10 mouse cellular contexts compared by ENCODE assay signal in genomic region chr2:31762155-31762554, GRCm38 (mm10). TPM values are rescaled to one million over a fixed set of nuclear protein-coding genes. Genes with fewer than 3 reads are reported as not detected.
DNase-seq lines count a peak whose midpoint lies in the region; ATAC-seq and TF ChIP-seq lines count a peak whose summit lies in the region.
"Had no signal": no experiment of that assay in that cellular context is flagged by ENCODE, and none has a peak within 500 bp of the region (broad histone marks: within the 10 kb centered on the region; RNA-seq: fewer than 3 reads in every experiment).

No protein-coding gene starts in this region.

- ATAC-seq in heart, postnatal 0 days (ENCODE audit: insufficient read depth, low read depth): no peak
- no peak for ATAC-seq in hindbrain, embryonic 12.5 days (ENCODE audit: low FRiP score)
- ATAC-seq in midbrain, embryonic 11.5 days (ENCODE audit: low FRiP score): no peak
- ATAC-seq in cerebellum, adult (ENCODE audit: insufficient number of reproducible peaks, low FRiP score, low TSS enrichment): no peak

- no peaks in the 10 kb centered on the region for H3K36me3 ChIP-seq in heart, postnatal 0 days (replicated peaks; ENCODE audit: control insufficient read depth, insufficient read depth, low read length)
- no peaks in the 10 kb centered on the region for H3K36me3 ChIP-seq in hindbrain, embryonic 12.5 days
- H3K36me3 ChIP-seq in midbrain, embryonic 11.5 days (ENCODE audit: control insufficient read depth, insufficient read depth, low read length): no peaks in the 10 kb centered on the region

- H3K9ac ChIP-seq in heart, postnatal 0 days (replicated peaks; ENCODE audit: low read depth, low read length): peak overlapping the region; percentile 99; the same call in 1 of the 2 replicates
- peak overlapping the region; percentile 92; the same call in 1 of the 2 replicates for H3K9ac ChIP-seq in hindbrain, embryonic 12.5 days
- peak overlapping the region; percentile 24 for H3K9ac ChIP-seq in midbrain, embryonic 11.5 days (ENCODE audit: low read length)

- no peak for TF ChIP-seq EP300 in heart, postnatal 0 days (IDR thresholded peaks at IDR 0.05; ENCODE audit: low read depth)

- no peak for TF ChIP-seq CTCF in heart, postnatal 0 days (IDR thresholded peaks at IDR 0.05; ENCODE audit: low read depth)
- TF ChIP-seq CTCF in cortical plate, adult 2 months (IDR thresholded peaks at IDR 0.05; ENCODE audit: extremely low read depth, insufficient read depth, low read length): no peak

- no peaks in the 10 kb centered on the region for H3K27me3 ChIP-seq in heart, postnatal 0 days (ENCODE audit: control insufficient read depth, insufficient read depth, low read length)
- no peaks in the 10 kb centered on the region for H3K27me3 ChIP-seq in hindbrain, embryonic 12.5 days
- H3K27me3 ChIP-seq in midbrain, embryonic 11.5 days (ENCODE audit: control insufficient read depth, insufficient read depth, low read length): no peaks in the 10 kb centered on the region

- intact Hi-C loops in heart, postnatal 36 days (cut with DNase I): no loop called here

- no peak for DNase-seq in heart, postnatal 0 days (ENCODE audit: low spot score)
- no peak for DNase-seq in heart, postnatal 36 days
- DNase-seq in midbrain, embryonic 11.5 days (ENCODE audit: low spot score, missing footprints): no peak
- DNase-seq in thymus, postnatal 10 days (ENCODE audit: low spot score in 2 of 2): no peak
- DNase-seq in T-cell, adult 2 months (ENCODE audit: low spot score): no peak
- DNase-seq: cerebellum, adult 18-20 months; layer of hippocampus, postnatal 36 days had no signal

- H3K9me3 ChIP-seq in heart, postnatal 0 days (replicated peaks; ENCODE audit: control insufficient read depth, low read length): no peaks in the 10 kb centered on the region
- H3K9me3 ChIP-seq in hindbrain, embryonic 12.5 days (replicated peaks): no peaks in the 10 kb centered on the region
- no peaks in the 10 kb centered on the region for H3K9me3 ChIP-seq in midbrain, embryonic 11.5 days (ENCODE audit: control insufficient read depth, low read length)

- peak overlapping the region; percentile 77 for H3K4me2 ChIP-seq in heart, postnatal 0 days (ENCODE audit: low read depth, low read length)
- H3K4me2 ChIP-seq in hindbrain, embryonic 12.5 days (replicated peaks): peak overlapping the region; percentile 89
- H3K4me2 ChIP-seq in midbrain, embryonic 11.5 days: peak overlapping the region; percentile 82

- peak overlapping the region; percentile 98 for H3K27ac ChIP-seq in heart, postnatal 0 days (ENCODE audit: low read depth)
- H3K27ac ChIP-seq in cortical plate, adult 2 months (ENCODE audit: insufficient read depth, low read length): peak overlapping the region; percentile 86
- H3K27ac ChIP-seq in hindbrain, embryonic 12.5 days: peak overlapping the region; percentile 86; the same call in 1 of the 2 replicates
- H3K27ac ChIP-seq in midbrain, embryonic 11.5 days (ENCODE audit: low read depth, low read length): no peak overlapping the region

- peaks cover 47% of the 10 kb centered on the region for H3K4me1 ChIP-seq in heart, postnatal 0 days (ENCODE audit: control insufficient read depth, insufficient read depth)
- H3K4me1 ChIP-seq in cortical plate, adult 2 months (ENCODE audit: control insufficient read depth, insufficient read depth, low read length): no peaks in the 10 kb centered on the region; the same call in 1 of the 2 replicates
- peaks cover 57% of the 10 kb centered on the region for H3K4me1 ChIP-seq in hindbrain, embryonic 12.5 days
- H3K4me1 ChIP-seq in midbrain, embryonic 11.5 days (ENCODE audit: control insufficient read depth, insufficient read depth, low read length): peaks cover 33% of the 10 kb centered on the region

- peak overlapping the region; percentile 93; the same call in 1 of the 2 replicates for H3K4me3 ChIP-seq in heart, postnatal 0 days (ENCODE audit: low read depth, low read length)
- H3K4me3 ChIP-seq in cortical plate, adult 2 months (ENCODE audit: insufficient read depth, low read length): no peak overlapping the region
- H3K4me3 ChIP-seq in hindbrain, embryonic 12.5 days: peak overlapping the region; percentile 76
- peak overlapping the region; percentile 69 for H3K4me3 ChIP-seq in midbrain, embryonic 11.5 days (ENCODE audit: low read depth, low read length)

- WGBS in heart, postnatal 0 days: 10% methylated on average over 3 of the region's 3 CpGs
- 32% methylated on average over 3 of the region's 3 CpGs for WGBS in hindbrain, embryonic 12.5 days
- 42% methylated on average over 3 of the region's 3 CpGs for WGBS in midbrain, embryonic 11.5 days

- no peak for TF ChIP-seq POLR2A in cortical plate, adult 2 months (IDR thresholded peaks at IDR 0.05; ENCODE audit: extremely low read depth, insufficient read depth, low read length)

RNA-seq across cellular contexts. Expression of gene Qrfp, which starts 48.2 kb away (rescaled TPM):
- total RNA-seq in heart, postnatal 0 days (2014; rRNA removed; ENCODE audit: low replicate concordance): not detected in 2 replicates
- 0.04 TPM in 1 of 2 replicates, not detected in the other for polyA plus RNA-seq in heart, postnatal 0 days (2015; fragmentation: Nextera tagmentation; extraction: Ambion mirVana)
- not detected for total RNA-seq in heart, postnatal 36 days (2021)
- polyA plus RNA-seq in cortical plate, adult 2 months (2012; rRNA removed): not detected in 2 replicates
- 0.10 and 0.18 TPM in 2 replicates for polyA plus RNA-seq in hindbrain, embryonic 12.5 days (2016; fragmentation: Nextera tagmentation; extraction: Ambion mirVana)
- 0.06 and 0.11 TPM in 2 replicates for polyA plus RNA-seq in midbrain, embryonic 11.5 days (2014; fragmentation: Nextera tagmentation; extraction: Ambion mirVana)
- total RNA-seq: layer of hippocampus, postnatal 36 days had no signal

Comparison
In these comparisons a context has a peak if more than half of its experiments do, and no peak if none do; other contexts are left out.
1. H3K9ac ChIP-seq: peak in every context shown above with its lines; median percentile 99 in heart, postnatal 0 days; 92 in hindbrain, embryonic 12.5 days; 24 in midbrain, embryonic 11.5 days.